Mouse (Mus musculus): ENCODE results near the gene Tmem41a.
A peak's percentile ranks its signal among the peaks of the same experiment; 100 is the strongest.
"Not testable (repeated sequence)": the region's sequence is repeated elsewhere in the genome, so short reads cannot be mapped to it uniquely, and the experiment has no call there.

Gene Tmem41a

DNA sequence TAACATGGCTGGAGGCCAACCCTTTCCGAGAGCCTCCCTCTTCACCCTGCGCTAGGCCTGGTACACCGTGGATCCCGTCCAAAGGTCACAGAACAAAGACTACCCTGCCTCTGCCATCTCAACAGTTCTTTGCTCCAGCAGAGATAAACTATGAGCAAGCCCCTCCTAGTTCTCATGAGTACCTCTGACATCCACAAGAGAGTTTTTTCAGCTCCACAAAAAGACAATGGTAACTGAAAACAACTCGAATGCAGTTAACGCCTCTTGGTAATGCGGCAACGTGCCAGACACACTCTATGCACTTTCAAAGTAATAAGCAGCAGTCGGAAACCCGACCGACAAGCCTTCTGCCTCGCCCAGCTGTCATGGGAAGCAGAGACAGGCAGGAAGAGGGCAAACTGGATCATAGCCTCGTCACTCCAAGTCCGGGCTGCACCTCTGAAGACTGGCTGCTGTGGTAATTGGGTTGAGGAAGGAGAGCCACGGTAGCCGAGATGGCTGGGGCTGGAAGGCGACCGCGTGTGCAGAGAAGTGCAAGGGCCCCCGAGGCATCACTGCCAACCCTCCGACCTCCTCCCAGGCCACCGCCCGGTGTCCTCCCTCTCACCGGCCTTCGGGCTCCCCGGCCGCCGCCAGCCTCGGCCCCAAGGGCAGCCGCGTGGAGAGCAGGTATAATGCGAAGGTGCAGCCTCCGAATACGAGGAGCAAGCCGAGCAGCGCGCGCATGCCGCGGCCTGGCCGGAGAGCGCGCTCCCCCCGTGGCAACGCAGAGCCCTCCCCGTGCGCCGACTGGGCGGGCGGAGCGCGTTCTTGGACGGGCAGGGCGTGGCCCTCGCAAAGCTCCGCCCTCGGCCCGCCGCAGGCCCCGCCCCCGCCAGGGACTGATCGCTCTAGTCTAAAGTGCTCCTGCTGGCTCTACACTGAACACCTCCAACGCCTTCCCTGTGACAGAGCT lies at the start of gene Tmem41a:
Gene Tmem41a (minus strand): TSS at position 792 of the 955 bp plus-strand sequence.
- peak; percentile 96 for DNase-seq

DNA sequence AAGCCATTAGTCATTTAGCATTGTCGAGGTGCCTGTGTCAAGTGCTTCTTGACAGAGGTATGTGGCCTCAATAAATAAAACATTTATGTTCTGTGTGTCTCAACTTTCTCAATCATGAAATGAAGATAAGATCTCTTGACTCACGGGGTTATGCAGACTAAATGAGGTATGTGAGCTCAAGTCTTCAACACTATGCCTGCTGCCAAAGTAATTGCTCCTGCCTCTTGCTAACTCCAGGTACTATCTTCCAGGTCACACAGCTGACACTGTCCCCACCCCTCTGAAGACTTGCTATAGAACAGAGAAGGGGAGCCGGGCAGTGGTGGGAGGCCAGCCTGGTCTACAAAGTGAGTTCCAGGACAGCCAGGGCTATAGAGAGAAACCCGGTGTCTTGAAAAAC lies 49.0 kb upstream of the Tmem41a start:
- no peak for DNase-seq

DNA sequence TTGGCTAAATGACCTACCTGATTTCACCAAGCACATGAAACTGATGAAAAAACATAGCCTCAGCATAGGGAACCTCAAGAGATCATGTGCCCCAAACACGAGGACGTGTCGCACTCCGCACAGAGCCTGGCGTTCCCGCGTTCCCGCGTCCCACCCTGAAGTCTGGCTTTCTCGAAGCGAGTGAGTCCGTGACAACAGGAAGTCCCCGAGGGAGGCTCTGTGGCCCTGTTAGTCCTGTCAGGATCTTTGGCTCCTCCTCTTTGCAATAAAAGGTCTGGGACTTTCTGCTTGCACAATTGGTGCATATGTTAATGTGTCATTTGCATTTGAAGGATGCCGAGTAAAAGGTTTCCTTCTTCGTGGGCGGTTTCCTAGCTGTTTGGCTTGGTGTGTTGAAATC lies 48.0 kb upstream of the Tmem41a start, which contains the start of gene Liph:
Gene Liph (minus strand): TSS at position 360 of the 400 bp plus-strand sequence.
- peak; percentile 34 for DNase-seq

DNA sequence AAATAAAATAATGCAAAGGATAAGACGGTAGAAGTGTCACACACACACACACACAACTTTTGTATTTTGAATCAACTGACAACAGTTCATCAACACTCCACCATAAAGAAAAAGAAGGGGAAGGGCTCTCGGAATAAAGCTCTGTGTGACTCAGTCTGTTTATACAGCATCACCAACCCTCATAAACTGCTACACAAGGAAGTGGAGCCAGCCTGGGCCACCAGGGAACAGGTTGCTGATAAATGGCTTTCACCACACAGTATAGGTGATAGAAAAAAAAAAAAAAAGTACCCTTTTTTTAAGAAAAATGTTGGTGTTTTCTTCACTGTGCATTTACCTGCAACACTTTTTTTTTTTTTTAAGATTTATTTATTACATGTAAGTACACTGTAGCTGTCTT lies 44.4 kb upstream of the Tmem41a start:
- DNase-seq: no peak

DNA sequence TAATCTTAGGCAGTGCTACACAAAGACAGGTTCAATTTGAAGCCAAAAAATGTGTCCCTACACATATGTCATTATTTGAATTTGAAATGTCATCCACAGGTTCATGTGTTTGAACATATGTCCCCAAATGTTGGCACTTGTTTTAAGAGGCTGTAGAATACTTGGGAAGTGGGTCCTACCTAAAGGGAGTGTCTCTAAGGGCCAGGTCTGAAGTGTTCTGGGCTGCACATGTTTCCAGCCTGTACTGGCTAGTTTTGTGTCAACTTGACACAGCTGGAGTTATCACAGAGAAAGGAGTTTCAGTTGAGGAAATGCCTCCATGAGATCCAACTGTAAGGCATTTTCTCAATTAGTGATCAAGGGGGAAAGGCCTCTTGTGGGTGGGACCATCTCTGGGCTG lies 43.5 kb upstream of the Tmem41a start:
- DNase-seq: not testable (repeated sequence)

DNA sequence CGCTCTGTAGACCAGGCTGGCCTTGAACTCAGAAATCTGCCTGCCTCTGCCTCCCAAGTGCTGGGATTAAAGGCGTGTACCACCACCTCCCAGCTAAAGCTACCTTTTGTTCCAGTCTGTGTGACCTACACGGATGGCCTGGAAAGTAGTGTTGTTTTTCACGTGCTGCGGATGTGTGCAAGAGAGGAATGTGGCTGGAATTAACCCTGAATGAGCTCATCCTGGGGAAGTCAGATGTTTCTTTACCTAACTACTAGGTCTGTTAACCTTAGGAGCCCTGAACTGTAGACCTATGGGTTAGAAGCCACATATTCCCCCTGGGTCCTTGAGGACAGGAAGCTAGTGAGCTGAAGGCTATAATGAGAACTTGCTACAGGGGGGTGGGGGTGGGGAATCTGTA lies 40.6 kb upstream of the Tmem41a start:
- no peak for DNase-seq

DNA sequence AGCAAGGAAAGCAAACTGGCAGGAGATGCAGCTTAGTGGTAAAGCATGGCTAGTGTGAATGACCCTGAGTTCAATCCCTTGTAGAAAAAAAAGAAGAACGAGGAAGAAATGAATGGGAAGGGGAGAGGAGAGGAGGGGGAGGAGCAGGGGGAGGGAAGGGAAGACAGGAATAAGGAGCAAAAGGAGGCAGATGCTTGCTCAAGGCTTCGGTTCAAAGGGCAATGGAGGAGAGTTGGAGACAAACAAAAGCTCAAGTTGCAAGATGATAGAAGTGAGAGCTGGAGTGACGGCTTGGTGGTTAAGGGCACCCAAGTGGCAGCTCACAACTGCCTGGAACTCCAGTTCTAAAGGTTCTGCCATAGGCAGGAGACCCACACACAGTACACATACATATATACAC lies 38.8 kb upstream of the Tmem41a start:
- DNase-seq: no peak

DNA sequence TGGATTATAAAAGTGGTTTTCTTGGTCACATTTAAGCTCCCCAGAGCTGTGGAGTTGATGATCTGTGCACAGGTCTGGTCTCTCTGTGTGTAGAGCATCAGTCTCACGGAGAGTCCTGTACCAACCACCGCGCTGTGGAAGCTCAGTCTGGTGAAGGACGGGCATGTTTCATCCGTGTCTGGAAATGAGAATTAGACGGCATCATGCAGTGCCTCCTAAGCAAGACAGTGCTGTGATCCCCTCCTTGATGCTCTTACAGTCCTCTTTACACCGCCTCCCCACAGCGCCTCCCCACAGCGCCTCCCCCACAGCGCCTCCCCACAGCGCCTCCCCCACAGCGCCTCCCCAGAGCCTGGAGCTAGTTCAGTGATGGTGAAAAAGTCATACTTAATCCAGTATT lies 36.7 kb upstream of the Tmem41a start:
- DNase-seq: no peak

DNA sequence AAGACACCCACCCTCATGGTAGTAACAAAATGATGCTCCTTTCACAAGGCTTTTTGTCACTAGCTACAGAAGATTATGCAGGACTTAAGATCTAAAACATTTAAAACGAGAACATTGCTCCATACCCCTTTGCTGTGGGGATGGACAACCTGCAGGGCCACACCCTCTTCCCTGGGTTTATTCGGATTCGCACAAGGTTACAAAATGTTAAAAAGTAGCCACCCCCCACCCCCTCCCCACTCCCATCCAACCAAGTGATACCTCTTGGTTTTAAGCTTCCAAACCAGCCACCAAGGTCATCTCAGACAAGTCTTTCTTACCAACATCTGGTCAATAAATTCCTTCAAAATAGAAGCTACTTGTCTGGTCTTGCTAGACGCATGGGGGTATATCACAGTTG lies 36.2 kb upstream of the Tmem41a start:
- no peak for DNase-seq

DNA sequence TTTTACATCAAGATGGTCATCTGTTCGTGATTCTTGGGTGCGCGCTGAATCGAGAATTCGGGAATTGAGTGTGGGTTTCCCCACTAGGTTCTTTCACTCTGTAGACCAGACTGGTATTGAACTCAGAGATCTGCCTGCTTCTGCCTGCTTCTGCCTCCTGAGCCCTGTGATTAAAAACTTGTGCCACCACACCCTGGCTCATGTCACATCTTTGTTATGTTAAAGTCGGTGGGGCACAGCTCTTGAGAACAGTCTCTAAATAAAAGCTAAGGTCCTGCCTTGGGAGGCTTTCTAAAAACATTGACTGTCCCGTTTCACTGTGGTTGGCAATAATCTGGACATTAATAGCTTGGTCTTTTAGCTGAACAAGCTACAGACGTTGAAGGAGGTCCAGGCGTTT lies 35.8 kb upstream of the Tmem41a start:
- DNase-seq: no peak

DNA sequence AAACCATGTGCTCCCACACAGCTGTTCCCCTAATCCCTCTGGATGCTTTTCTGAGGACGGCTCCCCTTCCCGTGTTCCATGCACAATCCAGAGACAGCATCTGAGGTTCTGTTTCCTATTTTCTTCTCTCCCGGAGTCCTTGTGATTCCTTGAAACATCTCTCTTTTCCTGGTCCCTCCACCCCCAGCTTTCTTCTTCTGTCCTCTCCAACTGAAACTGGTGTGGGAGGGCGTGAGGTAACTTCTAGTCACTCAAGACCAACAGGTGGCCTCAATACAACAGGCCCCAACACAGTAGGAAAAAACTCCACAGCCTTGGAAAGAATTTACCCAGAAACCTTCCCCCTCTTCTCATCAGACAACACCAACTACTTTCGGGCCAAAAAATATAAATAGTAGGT lies 30.0 kb upstream of the Tmem41a start:
- no peak for DNase-seq

DNA sequence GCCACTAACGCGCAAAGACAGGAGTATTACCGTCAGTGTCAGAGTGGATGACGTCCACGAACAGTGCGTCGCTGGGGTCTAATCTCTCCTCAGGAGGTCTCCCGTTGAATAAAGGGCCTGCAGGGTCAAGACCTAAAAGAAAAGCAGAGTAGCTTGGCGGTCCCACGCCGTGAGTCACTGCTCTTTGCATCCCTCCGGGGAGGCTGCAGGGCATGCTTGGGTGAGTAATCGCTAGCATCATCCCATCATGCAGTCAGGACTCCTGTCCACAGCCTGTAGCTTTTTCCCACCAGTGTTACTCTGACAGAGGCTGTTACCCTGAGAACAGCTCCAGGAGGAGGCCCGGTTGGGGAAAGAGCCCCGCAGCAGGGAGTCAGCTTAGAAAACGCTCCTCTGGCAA lies 28.9 kb upstream of the Tmem41a start:
- no peak for DNase-seq

DNA sequence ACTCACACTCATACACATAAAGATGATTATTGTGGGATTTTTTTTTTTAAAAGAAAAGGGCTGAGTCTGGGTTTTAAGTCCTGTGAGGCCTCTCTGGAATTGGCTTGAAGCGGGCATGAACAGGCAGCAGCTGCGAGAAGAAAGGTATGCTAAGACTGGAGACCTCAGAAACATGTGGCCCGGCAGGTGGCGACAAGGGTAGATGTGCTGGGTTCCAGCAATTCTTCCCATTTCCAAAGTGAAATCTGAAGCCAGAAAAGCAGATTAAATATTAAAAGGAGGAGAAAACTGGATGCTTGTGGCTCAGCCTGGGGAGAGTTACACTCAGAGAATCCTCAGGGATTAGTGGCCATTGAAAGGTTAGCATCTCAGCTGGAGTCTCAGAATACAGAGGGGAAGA lies 24.1 kb upstream of the Tmem41a start:
- DNase-seq: no peak

DNA sequence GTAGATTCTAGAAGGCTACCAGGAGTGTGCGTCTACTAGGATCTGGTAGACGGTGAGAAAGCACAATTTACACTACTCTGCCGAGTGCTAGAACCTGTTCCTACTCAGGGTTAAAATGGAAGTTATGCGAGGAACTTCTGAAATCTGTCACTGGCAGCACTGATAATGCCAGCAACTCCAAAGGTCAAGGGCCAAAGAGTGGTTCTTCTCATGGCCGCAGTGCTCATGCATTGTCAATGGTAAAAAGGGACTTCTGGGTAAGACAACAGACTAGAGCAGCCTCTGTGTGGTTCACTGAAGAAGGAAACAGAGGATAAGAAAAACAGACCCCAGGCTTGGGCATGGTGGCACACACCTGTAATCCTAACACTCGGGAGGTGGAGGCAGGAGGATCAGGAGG lies 23.2 kb upstream of the Tmem41a start:
- no peak for DNase-seq

DNA sequence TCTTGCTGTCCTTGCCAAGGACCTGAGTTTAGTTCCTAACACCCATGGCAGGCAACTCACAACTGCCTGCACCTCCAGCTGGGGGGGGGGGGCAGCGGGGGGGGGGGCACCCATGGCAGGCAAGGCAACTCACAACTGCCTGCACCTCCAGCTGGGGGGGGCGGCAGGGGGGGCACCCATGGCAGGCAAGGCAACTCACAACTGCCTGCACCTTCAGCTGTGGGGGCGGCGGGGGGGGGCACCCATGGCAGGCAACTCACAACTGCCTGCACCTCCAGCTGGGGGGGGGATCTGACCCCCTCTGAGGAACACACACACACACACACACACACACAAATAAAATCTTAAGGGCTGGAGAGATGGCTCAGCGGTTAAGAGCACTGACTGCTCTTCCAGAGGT lies 22.5 kb upstream of the Tmem41a start:
- DNase-seq: no peak

DNA sequence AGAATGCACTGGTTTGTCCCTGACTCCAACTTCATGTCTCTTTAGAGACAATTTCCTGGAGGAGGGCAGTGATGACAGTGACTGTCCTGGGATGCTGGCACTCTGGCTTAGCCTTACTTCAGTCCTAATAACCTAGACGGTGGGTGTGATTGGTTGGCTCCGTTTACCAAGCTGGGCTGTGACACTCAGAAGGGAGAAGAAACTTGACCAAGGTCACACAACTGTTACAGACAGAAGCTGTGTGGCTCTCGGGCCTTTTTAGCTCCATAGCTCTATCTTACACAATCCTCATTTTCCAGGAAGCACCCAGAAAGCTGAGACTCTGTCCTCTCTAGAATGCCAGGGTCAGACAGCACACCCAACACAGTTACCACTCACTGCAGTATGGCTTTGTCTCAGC lies 18.2 kb upstream of the Tmem41a start:
- DNase-seq: no peak

DNA sequence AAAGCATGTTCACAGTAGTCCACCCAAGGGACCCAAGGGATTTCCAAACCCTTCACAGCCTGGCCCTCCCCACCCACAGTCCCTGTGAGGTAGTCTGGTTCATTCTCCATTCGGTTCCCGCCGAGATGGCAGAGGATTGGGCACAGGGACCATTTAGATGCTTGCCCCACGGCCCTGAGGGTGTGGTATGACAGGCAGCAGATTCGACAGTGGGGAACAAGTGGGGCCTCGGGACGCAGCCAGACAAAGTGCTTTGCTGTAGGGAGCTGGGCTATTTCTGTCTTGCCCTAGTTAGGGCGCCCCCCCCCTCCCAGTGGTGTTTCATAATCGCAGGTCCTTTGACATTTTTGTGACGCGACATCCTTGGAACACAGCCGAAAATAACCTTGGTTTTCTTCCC lies 8.2 kb upstream of the Tmem41a start:
- DNase-seq: no peak

DNA sequence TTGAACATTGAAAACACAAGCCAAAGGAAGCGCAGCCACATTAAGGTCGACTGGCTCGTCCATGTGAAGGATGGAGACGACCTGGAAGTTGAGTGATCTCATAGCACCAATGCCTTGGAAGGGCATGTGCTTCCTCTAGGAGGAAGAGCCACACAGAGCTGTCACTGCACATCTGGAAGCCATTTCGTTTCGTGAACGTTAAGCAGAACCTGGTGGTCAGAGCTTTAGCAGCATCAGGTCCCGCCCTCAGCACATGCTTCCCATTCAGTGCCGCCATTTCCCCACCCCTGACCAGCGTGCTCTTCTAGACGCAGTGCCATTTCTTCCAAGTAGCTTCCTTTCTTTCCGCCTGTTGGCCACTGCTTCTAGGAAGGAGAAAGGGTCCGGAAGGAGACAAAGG lies 18.9 kb downstream of the Tmem41a start:
- no peak for DNase-seq

DNA sequence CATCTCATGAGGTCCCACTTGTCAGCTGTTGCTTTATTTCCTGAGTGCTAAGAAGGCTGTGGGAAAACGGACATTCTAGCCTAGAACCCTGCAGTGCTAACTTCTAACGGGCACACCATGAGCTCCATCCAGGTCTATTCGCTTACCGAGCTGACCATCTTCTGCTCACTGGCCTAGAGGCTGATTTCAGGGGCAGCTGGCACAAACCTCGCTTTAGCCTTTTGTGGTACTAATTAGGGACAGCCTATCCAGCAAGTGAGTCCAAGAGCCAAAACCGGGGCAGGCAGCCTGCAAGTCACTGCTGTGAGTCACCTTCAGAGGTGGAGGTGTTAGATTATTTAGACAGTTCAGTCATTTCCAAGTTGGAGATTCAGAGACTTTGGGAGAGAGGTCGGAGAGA lies 30.7 kb downstream of the Tmem41a start:
- DNase-seq: no peak

DNA sequence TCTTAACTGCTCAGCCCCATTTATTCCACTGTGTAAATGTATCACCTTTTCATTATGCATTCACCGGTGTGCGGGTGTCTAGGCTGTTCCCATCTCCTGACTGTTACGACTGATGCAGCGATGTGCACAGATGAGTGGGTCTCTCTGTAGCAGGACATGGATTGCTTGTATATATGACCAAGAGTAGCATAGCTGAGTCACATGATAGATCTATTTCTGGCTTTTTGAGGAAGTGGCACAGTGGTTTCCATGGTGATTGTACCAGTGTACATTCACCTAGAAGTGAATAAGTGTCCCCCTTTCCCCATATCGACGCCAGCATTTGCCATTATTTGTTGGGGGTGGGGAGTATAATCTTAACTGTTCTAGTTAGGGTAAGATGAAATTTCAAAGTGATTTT lies 34.0 kb downstream of the Tmem41a start:
- no peak for DNase-seq

DNA sequence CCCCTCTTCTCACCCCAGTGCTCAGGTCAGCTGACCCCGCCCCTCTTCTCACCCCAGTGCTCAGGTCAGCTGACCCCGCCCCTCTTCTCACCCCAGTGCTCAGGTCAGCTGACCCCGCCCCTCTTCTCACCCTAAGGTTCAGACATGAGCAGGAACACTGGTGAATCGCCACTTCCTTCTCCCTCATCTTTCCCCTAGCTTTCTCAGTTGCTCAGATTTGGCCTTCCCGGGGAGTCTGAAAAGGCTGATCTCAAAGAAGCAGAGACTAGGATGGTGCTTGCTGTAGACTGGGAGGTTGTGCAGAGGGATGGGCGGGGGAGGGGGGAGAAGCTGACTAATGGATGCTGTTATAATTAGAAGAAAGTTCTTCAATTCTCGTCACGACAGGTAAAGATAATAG lies 38.4 kb downstream of the Tmem41a start:
- DNase-seq: not testable (repeated sequence)

DNA sequence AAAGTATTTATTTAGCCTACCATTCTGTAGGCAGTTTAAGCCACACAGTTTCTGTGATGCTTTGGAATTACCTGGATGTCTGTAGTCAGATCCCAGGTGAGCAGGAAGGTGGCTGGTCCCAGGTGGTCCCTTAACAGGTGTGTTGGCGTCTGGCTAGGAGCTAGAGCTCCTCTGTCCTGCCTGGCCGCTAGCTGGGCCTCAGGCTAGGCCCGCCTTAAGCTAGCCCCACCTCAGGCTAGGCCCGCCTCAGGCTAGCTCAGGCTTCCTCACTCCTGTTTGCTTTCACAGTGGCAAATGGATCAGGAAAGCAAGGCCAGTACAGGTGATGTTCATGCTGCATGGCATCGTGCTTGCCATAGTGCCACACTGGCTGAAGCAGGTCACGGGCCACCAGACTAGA lies 40.5 kb downstream of the Tmem41a start:
- DNase-seq: no peak

DNA sequence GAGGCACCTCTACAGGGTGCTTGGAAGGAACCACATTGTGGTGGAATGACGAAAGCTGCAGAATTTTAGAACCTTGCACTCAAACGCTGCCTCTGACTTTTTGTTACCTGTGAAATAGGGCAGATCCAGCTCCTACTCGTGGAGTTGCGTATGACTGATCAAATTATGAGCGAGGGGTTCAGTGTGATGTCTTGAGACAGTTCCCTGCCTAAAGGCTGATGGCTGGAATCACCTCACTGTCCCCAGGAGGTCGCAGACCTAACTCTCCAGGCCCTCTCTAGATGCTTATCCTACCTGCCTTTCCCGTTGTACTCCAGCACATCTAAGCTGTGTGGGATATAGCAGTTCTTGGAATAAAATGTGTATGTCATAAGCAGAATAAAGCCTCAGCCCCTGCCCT lies 41.4 kb downstream of the Tmem41a start:
- no peak for DNase-seq

DNA sequence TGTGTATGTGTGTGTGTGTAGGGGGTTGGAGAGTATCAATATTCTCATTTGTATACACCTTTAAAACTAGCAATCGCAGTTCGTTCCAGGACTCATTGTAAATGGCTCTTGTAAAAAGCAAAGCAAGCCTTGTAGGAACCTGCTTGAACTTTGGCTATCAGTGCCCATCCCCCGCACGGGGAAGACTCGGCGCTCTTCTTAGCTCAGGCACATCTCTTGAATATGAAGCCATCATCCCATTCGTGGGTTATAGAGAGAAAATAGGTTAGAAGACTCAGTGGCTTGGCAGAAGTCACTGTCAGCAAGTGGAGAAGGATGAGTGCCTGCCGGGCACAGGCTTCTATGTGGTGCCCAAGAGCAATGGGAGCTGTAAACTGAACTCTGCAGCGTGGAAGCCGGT lies 42.7 kb downstream of the Tmem41a start:
- DNase-seq: no peak

DNA sequence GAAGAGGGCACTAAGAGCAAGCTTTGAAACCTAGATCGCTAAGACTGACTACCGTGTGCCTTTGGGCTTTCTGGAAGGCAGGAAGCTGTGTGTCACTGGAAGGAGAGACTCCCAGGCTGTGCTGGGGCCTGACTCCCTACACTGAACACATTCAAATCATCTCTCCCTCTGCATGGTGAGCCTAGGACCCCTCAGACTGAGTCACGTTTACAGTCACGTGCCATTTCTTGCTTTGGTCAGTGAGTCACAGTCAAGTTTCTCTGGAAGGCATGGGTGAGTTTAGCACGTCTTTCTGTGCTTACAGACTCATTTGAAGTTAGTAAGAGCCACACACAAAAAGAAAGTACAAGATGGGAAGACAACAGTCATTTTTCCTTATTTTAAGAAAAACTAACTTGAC lies 46.1 kb downstream of the Tmem41a start:
- no peak for DNase-seq

Data from thymus, postnatal 4 days (tissue).